Mouse (Mus musculus): Measurements from ENCODE around the gene Crhr2. TPM values are rescaled to one million over a fixed set of nuclear protein-coding genes. Genes with fewer than 3 reads are reported as not detected.

The Crhr2 gene
- total RNA-seq, 1 experiment from 2014 or later = not detected

GRCm38 (mm10) chr6:55061328-55061727 lies 71.5 kb downstream of the Crhr2 start:
- no peak for ATAC-seq (ENCODE audit: extremely low read depth, insufficient number of reproducible peaks, low FRiP score, poor library complexity, severe bottlenecking)

DNA sequence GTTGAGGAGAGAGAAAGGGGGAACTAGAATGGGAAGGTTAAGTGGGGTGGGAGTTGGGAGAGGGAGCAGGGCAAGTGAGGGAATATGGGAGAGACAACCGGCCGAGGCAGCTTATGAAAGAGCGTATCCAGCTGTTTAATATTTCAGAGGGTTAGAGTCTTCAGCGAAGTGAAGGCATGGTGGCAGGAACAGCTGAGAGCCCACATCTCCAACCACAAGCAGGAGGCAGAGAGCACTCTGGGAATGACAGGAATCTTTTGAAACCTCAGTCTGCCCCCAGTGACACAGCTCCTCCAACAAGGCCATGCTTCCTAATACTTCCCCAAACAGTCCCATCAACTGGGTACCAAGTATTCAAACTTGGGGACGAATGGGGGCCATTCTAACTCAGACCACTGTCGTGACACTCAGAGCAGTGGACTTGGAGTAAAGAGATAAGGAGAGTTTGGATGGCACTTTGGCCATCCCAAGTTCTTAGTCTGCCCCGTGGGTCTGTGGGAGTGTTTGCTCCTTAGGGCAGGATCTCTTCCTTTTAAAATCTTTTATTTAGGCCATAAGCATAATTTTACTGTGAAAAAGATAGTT lies 72.5 kb downstream of the Crhr2 start:
- ATAC-seq (ENCODE audit: extremely low read depth, insufficient number of reproducible peaks, low FRiP score, poor library complexity, severe bottlenecking) = no peak

GRCm38 (mm10) chr6:55057427-55057826 lies 75.4 kb downstream of the Crhr2 start:
- no peak for ATAC-seq (ENCODE audit: extremely low read depth, insufficient number of reproducible peaks, low FRiP score, poor library complexity, severe bottlenecking)

DNA sequence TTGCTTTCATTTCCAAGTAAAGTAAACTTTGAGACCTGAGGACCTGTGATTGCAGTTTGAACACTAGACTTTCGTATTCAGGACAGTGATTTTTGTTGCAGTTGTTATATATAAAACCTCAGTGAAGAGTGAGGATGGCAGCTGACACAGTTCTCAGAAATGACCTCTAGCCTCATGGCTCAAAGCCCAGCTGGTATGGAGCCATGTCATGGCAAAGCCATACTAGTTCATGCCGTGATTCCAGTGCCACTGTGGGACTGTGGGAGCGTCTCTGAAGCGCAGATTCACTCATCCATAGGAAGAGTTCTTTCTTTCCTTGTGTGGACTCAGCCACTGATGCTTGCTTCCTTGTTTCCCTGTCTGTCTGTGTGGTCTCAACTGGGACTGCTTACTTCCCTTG lies 78.3 kb downstream of the Crhr2 start:
- no peak for ATAC-seq (ENCODE audit: extremely low read depth, insufficient number of reproducible peaks, low FRiP score, poor library complexity, severe bottlenecking)

- ATAC-seq (ENCODE audit: extremely low read depth, insufficient number of reproducible peaks, low FRiP score, poor library complexity, severe bottlenecking) = no peak
Measured at GRCm38 (mm10) chr6:55049186-55049585, 83.6 kb downstream of the Crhr2 start.

DNA sequence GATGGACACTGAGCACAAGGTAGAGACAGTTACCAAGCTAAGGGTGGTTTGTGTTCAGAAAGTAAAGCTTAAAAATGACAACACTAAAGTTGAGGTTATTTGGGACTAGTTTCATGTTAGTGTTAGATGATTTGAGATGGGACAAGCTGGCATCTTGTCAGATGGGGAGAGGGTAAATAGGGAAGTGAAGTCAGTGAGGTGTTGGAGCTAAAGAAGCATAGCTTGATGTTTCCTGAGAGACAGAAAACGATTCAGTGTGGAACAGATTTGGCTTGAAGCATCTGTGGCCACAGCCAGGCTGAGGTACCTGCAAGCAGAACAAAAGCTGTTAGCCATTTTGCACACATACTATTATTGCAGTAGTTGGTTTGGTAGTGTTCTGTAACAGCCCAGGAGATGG lies 87.5 kb downstream of the Crhr2 start:
- no peak for ATAC-seq (ENCODE audit: extremely low read depth, insufficient number of reproducible peaks, low FRiP score, poor library complexity, severe bottlenecking)

DNA sequence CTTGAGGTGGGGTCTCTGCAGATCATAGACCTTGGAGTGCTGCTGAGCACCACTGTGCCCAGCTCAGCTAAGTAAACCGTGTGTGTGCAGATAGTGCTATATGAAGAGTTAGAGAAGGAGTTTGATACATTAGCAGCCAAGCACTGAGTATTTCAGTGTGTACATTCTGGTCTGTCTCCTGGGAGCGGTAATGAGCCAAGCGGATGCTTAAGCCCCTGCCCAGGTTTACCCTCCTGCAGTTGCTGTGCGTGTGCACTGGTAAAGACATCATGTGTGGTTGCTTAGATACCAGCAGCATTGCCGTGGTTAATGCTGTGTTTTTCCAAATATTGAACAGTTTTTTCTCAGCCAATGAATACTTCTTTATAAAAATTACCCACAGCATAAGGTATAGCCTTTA lies 88.3 kb downstream of the Crhr2 start:
- ATAC-seq (ENCODE audit: extremely low read depth, insufficient number of reproducible peaks, low FRiP score, poor library complexity, severe bottlenecking) = no peak

- ATAC-seq (ENCODE audit: extremely low read depth, insufficient number of reproducible peaks, low FRiP score, poor library complexity, severe bottlenecking) = no peak
Measured at GRCm38 (mm10) chr6:55043206-55043605, 89.6 kb downstream of the Crhr2 start.

Other genes with a start within 250 kb of the Crhr2 start
- gene Nod1, start 160.4 kb downstream of the Crhr2 start, total RNA-seq (2017) = 44.9 and 46.8 TPM in 2 replicates
- gene Ggct, start 140.1 kb downstream of the Crhr2 start, total RNA-seq (2017) = 35.7 and 57.7 TPM in 2 replicates
- gene Gars, start 95.0 kb downstream of the Crhr2 start, total RNA-seq (2017) = 50.6 and 58.1 TPM in 2 replicates
- not detected in 2 replicates for gene Inmt, start 42.0 kb upstream of the Crhr2 start, total RNA-seq (2017)
- not detected in 2 replicates for gene Mindy4, start 70.4 kb upstream of the Crhr2 start, total RNA-seq (2017)
- 0.35 and 1.1 TPM in 2 replicates for gene Aqp1, start 203.4 kb upstream of the Crhr2 start, total RNA-seq (2017)
- gene Ghrhr, start 243.3 kb upstream of the Crhr2 start, total RNA-seq (2017) = not detected in 2 replicates